Mouse (Mus musculus) G1E (cell line): ENCODE data around the gene Xylt1. TPM values are rescaled to one million over a fixed set of nuclear protein-coding genes. Genes with fewer than 3 reads are reported as not detected.

ENCODE experiments used
- ATAC-seq: 2 replicates; pipeline ENCODE4 v1.8.0; 2016; ENCODE audit warnings: mild to moderate bottlenecking; ENCODE audit not compliant: insufficient number of reproducible peaks, poor library complexity, low FRiP score, severe bottlenecking; ENCODE audit errors: extremely low read depth
- DNase-seq: peaks from one replicate; pipeline ENCODE4 v3.0.0; 2012; ENCODE audit warnings: low spot score
- H3K27me3 ChIP-seq: 2 replicates; pipeline ENCODE4 v1.6.1; 2012; ENCODE audit warnings: mild to moderate bottlenecking, low read length, inconsistent platforms; ENCODE audit not compliant: insufficient read depth
- H3K36me3 ChIP-seq: replicated peaks from 2 replicates; pipeline ENCODE3; 2012; ENCODE audit warnings: mild to moderate bottlenecking, inconsistent platforms
- H3K4me1 ChIP-seq: 2 replicates; pipeline ENCODE4 v1.6.1; 2012; ENCODE audit warnings: low read depth, low read length, inconsistent platforms, mixed read lengths; ENCODE audit not compliant: insufficient read depth
- H3K4me3 ChIP-seq: 2 replicates; pipeline ENCODE4 v1.5.1; 2012; ENCODE audit warnings: low read depth, mild to moderate bottlenecking, inconsistent platforms, low read length, moderate library complexity, mixed read lengths
- H3K9me3 ChIP-seq: replicated peaks from 2 replicates; pipeline ENCODE4 v1.6.1; 2012; ENCODE audit warnings: inconsistent platforms
- CTCF ChIP-seq: IDR thresholded peaks from 2 replicates; pipeline ENCODE4 v1.5.1; 2012; ENCODE audit warnings: low read depth, low read length, inconsistent platforms, mixed read lengths
- GATA1 ChIP-seq: IDR thresholded peaks from 2 replicates; pipeline ENCODE4 v1.6.1; 2012; ENCODE audit warnings: borderline replicate concordance, low read length, inconsistent platforms, mixed read lengths
- GATA2 ChIP-seq: IDR thresholded peaks from 2 replicates; pipeline ENCODE4 v1.6.1; 2012; ENCODE audit warnings: low read depth, low read length, inconsistent platforms, borderline replicate concordance
- POLR2AphosphoS5 ChIP-seq: IDR thresholded peaks from 2 replicates; pipeline ENCODE4 v1.6.1; 2012; ENCODE audit warnings: low read depth, low read length, inconsistent platforms; ENCODE audit not compliant: insufficient replicate concordance
- TAL1 ChIP-seq: conservative IDR thresholded peaks from 2 replicates; pipeline ENCODE4 v1.6.1; 2012; ENCODE audit warnings: low read depth, low read length, inconsistent platforms, mixed read lengths
- polyA plus RNA-seq: library from polyadenylated mRNA; stranded (reverse); fragments of >175 nt; gene quantifications from 2 replicates; pipeline ENCODE4 v1.2.3, GENCODE M21; 2012
- total RNA-seq, 2 experiments: library from RNA; stranded (forward) in 1 of 2; stranded (reverse) in 1 of 2; fragments of 200-1000 nt in 1 of 2; fragments of >200 nt in 1 of 2; fragmentation: Nextera tagmentation in 1 of 2; gene quantifications; 2 replicates each; pipeline ENCODE4 v1.2.3; 2014 to 2017

Gene Xylt1
- total and polyA plus RNA-seq, 3 experiments = 0.11 TPM; not detected in 2

- no peak for DNase-seq
- peaks cover 48% of the 10 kb centered on the region for H3K9me3 ChIP-seq
- no peaks in the 10 kb centered on the region for H3K4me1 ChIP-seq
- H3K36me3 ChIP-seq = no peaks in the 10 kb centered on the region
- TF ChIP-seq GATA2 (no peak), POLR2AphosphoS5 (no peak), TAL1 (no peak), CTCF (no peak), GATA1 (no peak)
- no peak overlapping the region for H3K4me3 ChIP-seq
- no peaks in the 10 kb centered on the region for H3K27me3 ChIP-seq
- no peak for ATAC-seq
Observed at GRCm38 (mm10) chr7:117586811-117587210, 206.0 kb downstream of the Xylt1 start.

- Histone ChIP-seq H3K4me3 (no peak overlapping the region), H3K36me3 (no peaks in the 10 kb centered on the region), H3K9me3 (peaks cover 49% of the 10 kb centered on the region), H3K27me3 (no peaks in the 10 kb centered on the region), H3K4me1 (no peaks in the 10 kb centered on the region)
- DNase-seq (no peak), ATAC-seq (no peak)
- TF ChIP-seq GATA1 = no peak
- no peak for TF ChIP-seq GATA2
- TF ChIP-seq POLR2AphosphoS5 = no peak
- no peak for TF ChIP-seq CTCF
- no peak for TF ChIP-seq TAL1
Observed at GRCm38 (mm10) chr7:117587234-117587929, 206.6 kb downstream of the Xylt1 start.

GRCm38 (mm10) chr7:117588426-117588825 is 207.6 kb downstream of the Xylt1 start:
- ATAC-seq (no peak), DNase-seq (no peak)
- Histone ChIP-seq H3K9me3 (peaks cover 50% of the 10 kb centered on the region), H3K27me3 (no peaks in the 10 kb centered on the region), H3K4me1 (no peaks in the 10 kb centered on the region), H3K36me3 (no peaks in the 10 kb centered on the region), H3K4me3 (no peak overlapping the region)
- TF ChIP-seq GATA1 = no peak
- TF ChIP-seq CTCF = no peak
- no peak for TF ChIP-seq TAL1
- TF ChIP-seq GATA2 = no peak
- no peak for TF ChIP-seq POLR2AphosphoS5

- ATAC-seq = no peak
Observed at GRCm38 (mm10) chr7:117589359-117589758, 208.6 kb downstream of the Xylt1 start.

GRCm38 (mm10) chr7:117589820-117590219 is 209.0 kb downstream of the Xylt1 start:
- Histone ChIP-seq H3K4me1 (no peaks in the 10 kb centered on the region), H3K9me3 (peaks cover 53% of the 10 kb centered on the region), H3K36me3 (no peaks in the 10 kb centered on the region), H3K4me3 (no peak overlapping the region), H3K27me3 (no peaks in the 10 kb centered on the region)
- DNase-seq (no peak), ATAC-seq (no peak)
- TF ChIP-seq CTCF (no peak), GATA1 (no peak), TAL1 (no peak), GATA2 (no peak), POLR2AphosphoS5 (no peak)

More at GRCm38 (mm10) chr7:117589359-117589758, 208.6 kb downstream of the Xylt1 start:
- DNase-seq = no peak
- H3K9me3 ChIP-seq = peaks cover 52% of the 10 kb centered on the region
- no peaks in the 10 kb centered on the region for H3K4me1 ChIP-seq
- H3K36me3 ChIP-seq = no peaks in the 10 kb centered on the region
- no peak overlapping the region for H3K4me3 ChIP-seq
- no peaks in the 10 kb centered on the region for H3K27me3 ChIP-seq
- no peak for TF ChIP-seq GATA2
- TF ChIP-seq POLR2AphosphoS5 = no peak
- no peak for TF ChIP-seq GATA1
- TF ChIP-seq CTCF = no peak
- no peak for TF ChIP-seq TAL1

- ATAC-seq = no peak
- H3K27me3 ChIP-seq = no peaks in the 10 kb centered on the region
Observed at GRCm38 (mm10) chr7:117594191-117594590, 213.4 kb downstream of the Xylt1 start.

More at GRCm38 (mm10) chr7:117594191-117594590, 213.4 kb downstream of the Xylt1 start:
- TF ChIP-seq GATA2 (no peak), POLR2AphosphoS5 (no peak), GATA1 (no peak), CTCF (no peak), TAL1 (no peak)
- no peak for DNase-seq
- no peaks in the 10 kb centered on the region for H3K4me1 ChIP-seq
- peaks cover 62% of the 10 kb centered on the region for H3K9me3 ChIP-seq
- no peaks in the 10 kb centered on the region for H3K36me3 ChIP-seq
- no peak overlapping the region for H3K4me3 ChIP-seq
